Mouse (Mus musculus) CD4-positive, CD25-positive, alpha-beta regulatory T cell, adult 4 months (primary cell): ENCODE results near the gene Sstr5. TPM values are rescaled to one million over a fixed set of nuclear protein-coding genes. Genes with fewer than 3 reads are reported as not detected.

ENCODE experiments used
- ATAC-seq: one replicate; pipeline ENCODE4 v1.8.0; 2017
- polyA plus RNA-seq, 2 experiments: library from polyadenylated mRNA; unstranded; fragments of 100-300 nt; shearing (Covaris generic); gene quantifications; one replicate each; pipeline ENCODE4 v1.2.1; 2017

The Sstr5 gene
- polyA plus RNA-seq, 2 experiments from 2014 or later = not detected

GRCm38 (mm10) chr17:25472044-25472443 lies 25.0 kb downstream of the Sstr5 start:
- no peak for ATAC-seq

GRCm38 (mm10) chr17:25471418-25471817 lies 25.7 kb downstream of the Sstr5 start:
- ATAC-seq = no peak

GRCm38 (mm10) chr17:25469798-25470197 lies 27.3 kb downstream of the Sstr5 start:
- no peak for ATAC-seq

- no peak for ATAC-seq
Measured at GRCm38 (mm10) chr17:25468301-25468700, 28.8 kb downstream of the Sstr5 start.

GRCm38 (mm10) chr17:25467781-25468180 lies 29.3 kb downstream of the Sstr5 start:
- no peak for ATAC-seq

- ATAC-seq = no peak
Measured at GRCm38 (mm10) chr17:25466257-25466656, 30.8 kb downstream of the Sstr5 start.

GRCm38 (mm10) chr17:25464091-25464490 lies 33.0 kb downstream of the Sstr5 start:
- ATAC-seq = no peak

- no peak for ATAC-seq
Measured at GRCm38 (mm10) chr17:25463326-25463945, 33.7 kb downstream of the Sstr5 start.

- no peak for ATAC-seq
Measured at GRCm38 (mm10) chr17:25462236-25462875, 34.7 kb downstream of the Sstr5 start.

- no peak for ATAC-seq
Measured at GRCm38 (mm10) chr17:25456540-25456939, 40.5 kb downstream of the Sstr5 start.

- no peak for ATAC-seq
Measured at GRCm38 (mm10) chr17:25454272-25454671, 42.8 kb downstream of the Sstr5 start, which contains the start of gene Tekt4. Gene Tekt4 (plus strand): TSS chr17:25454615.

GRCm38 (mm10) chr17:25452246-25452965 lies 44.7 kb downstream of the Sstr5 start:
- ATAC-seq = no peak

- no peak for ATAC-seq
Measured at GRCm38 (mm10) chr17:25450329-25450728, 46.8 kb downstream of the Sstr5 start.

GRCm38 (mm10) chr17:25447865-25448264 lies 49.2 kb downstream of the Sstr5 start:
- ATAC-seq = no peak

GRCm38 (mm10) chr17:25445841-25446240 lies 51.2 kb downstream of the Sstr5 start:
- no peak for ATAC-seq

- no peak for ATAC-seq
Measured at GRCm38 (mm10) chr17:25445074-25445473, 52.0 kb downstream of the Sstr5 start.

- no peak for ATAC-seq
Measured at GRCm38 (mm10) chr17:25442889-25443288, 54.2 kb downstream of the Sstr5 start.

GRCm38 (mm10) chr17:25441417-25441816 lies 55.7 kb downstream of the Sstr5 start:
- ATAC-seq = no peak

Other genes starting within 250 kb of the Sstr5 start
- gene Baiap3, start 240.9 kb downstream of the Sstr5 start, polyA plus RNA-seq = 10 to 100 TPM; 14.4 to 31.1 TPM
- gene Ube2i, start 222.7 kb downstream of the Sstr5 start, polyA plus RNA-seq = 100 to 1,000 TPM; 417 to 488 TPM
- not detected for gene Prss34, start 198.9 kb downstream of the Sstr5 start, polyA plus RNA-seq
- not detected for gene Prss28, start 188.6 kb downstream of the Sstr5 start, polyA plus RNA-seq
- gene Prss29, start 178.6 kb downstream of the Sstr5 start, polyA plus RNA-seq = not detected
- gene Tpsab1, start 151.7 kb downstream of the Sstr5 start, polyA plus RNA-seq = not detected
- gene Tpsb2, start 131.0 kb downstream of the Sstr5 start, polyA plus RNA-seq = not detected
- not detected for gene Tpsg1, start 128.0 kb downstream of the Sstr5 start, polyA plus RNA-seq
- not detected for gene Cacna1h, start 63.5 kb downstream of the Sstr5 start, polyA plus RNA-seq
- not detected for gene Tekt4, start 42.7 kb downstream of the Sstr5 start, polyA plus RNA-seq
- gene Sox8, start 73.4 kb upstream of the Sstr5 start, polyA plus RNA-seq = not detected
- gene Lmf1, start 81.8 kb upstream of the Sstr5 start, polyA plus RNA-seq = 10 to 100 TPM; 22.0 to 26.0 TPM
- not detected for gene Gng13, start 219.9 kb upstream of the Sstr5 start, polyA plus RNA-seq
- gene Chtf18, start 230.1 kb upstream of the Sstr5 start, polyA plus RNA-seq = 1 to 10 TPM; 3.5 to 5.9 TPM
- 10 to 100 TPM; 12.8 to 16.8 TPM for gene Rpusd1, start 230.4 kb upstream of the Sstr5 start, polyA plus RNA-seq
- not detected for gene Mslnl, start 238.8 kb upstream of the Sstr5 start, polyA plus RNA-seq